10 mouse cellular contexts compared by ENCODE assay signal in the genomic region with DNA sequence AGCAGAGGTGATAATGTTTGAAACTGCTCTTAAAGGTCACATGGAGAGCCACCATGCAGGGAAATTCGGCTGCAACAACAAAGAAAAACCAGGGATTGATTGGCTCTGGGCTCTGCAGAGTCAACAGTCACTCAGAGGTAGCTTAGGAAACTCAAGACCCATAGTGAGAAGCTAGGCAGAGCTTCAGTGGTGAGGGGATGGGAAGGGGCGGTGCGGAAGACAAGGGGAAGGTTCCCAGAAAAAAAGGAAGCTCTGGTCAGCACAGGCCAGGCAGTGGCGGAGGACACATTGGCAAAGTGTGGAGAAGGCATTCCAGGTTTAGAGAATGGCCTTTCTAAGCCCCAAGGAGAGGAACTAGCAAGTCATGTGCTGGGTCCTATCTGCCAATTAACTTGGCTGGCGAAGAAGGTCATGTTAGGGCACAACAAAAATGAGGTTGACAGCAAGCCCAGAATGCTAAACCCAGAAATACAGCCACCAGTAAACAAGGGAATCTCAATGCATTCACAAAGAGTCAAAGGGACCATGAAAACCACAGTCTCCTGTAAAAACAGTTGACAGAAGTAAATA. TPM values are rescaled to one million over a fixed set of nuclear protein-coding genes. Genes with fewer than 3 reads are reported as not detected.
DNase-seq lines count a peak whose midpoint lies in the region; ATAC-seq lines count a peak whose summit lies in the region.
"Had no signal": no experiment of that assay in that cellular context is flagged by ENCODE, and none has a peak within 500 bp of the region (broad histone marks: within the 10 kb centered on the region; RNA-seq: fewer than 3 reads in every experiment).

No protein-coding gene starts in this region.

- no peaks in the 10 kb centered on the region for H3K27me3 ChIP-seq in lung, embryonic 15.5 days
- H3K27me3 ChIP-seq: embryonic facial prominence, embryonic 13.5 days had no signal

- no peaks in the 10 kb centered on the region for H3K9me3 ChIP-seq in lung, embryonic 15.5 days
- H3K9me3 ChIP-seq: embryonic facial prominence, embryonic 13.5 days had no signal

- no peak overlapping the region for H3K4me3 ChIP-seq in lung, embryonic 15.5 days
- H3K4me3 ChIP-seq: embryonic facial prominence, embryonic 13.5 days had no signal

- peak; percentile 30 for DNase-seq in gastrocnemius, postnatal 14 days
- no peak for DNase-seq in gastrocnemius, postnatal 36 days
- DNase-seq in lung, adult 18-20 months: no peak
- peak; percentile 36 for DNase-seq in cerebellum, adult 9-11 months
- peak; percentile 32 to 36 for DNase-seq in heart, postnatal 36 days
- DNase-seq in embryo, embryonic 9.5 days (ENCODE audit: extremely low spot score): no peak
- DNase-seq in left cerebral cortex, adult 18-20 months (ENCODE audit: low spot score in 2 of 2): no peak

- peak; percentile 23; the same call in 1 of the 2 replicates for ATAC-seq in lung, embryonic 15.5 days (ENCODE audit: borderline replicate concordance, extremely low read depth, low FRiP score, low TSS enrichment)
- ATAC-seq: intestine, postnatal 0 days had no signal

- no peak overlapping the region for H3K27ac ChIP-seq in lung, embryonic 15.5 days
- H3K27ac ChIP-seq: embryonic facial prominence, embryonic 13.5 days had no signal

- no peaks in the 10 kb centered on the region for H3K36me3 ChIP-seq in lung, embryonic 15.5 days
- H3K36me3 ChIP-seq: embryonic facial prominence, embryonic 13.5 days had no signal

- 63% methylated on average over 5 of the region's 5 CpGs for WGBS in lung, embryonic 15.5 days

- no peak overlapping the region for H3K9ac ChIP-seq in lung, embryonic 15.5 days
- H3K9ac ChIP-seq: embryonic facial prominence, embryonic 13.5 days had no signal

- H3K4me1 ChIP-seq in lung, embryonic 15.5 days: no peaks in the 10 kb centered on the region
- H3K4me1 ChIP-seq: embryonic facial prominence, embryonic 13.5 days had no signal

- intact Hi-C loops in gastrocnemius, postnatal 14 days (cut with DNase I; ENCODE audit: low total_unique reads): no loop called here
- intact Hi-C loops in gastrocnemius, postnatal 36 days (cut with DNase I): no loop called here
- intact Hi-C loops in heart, postnatal 36 days (cut with DNase I): no loop called here

- no peak overlapping the region for H3K4me2 ChIP-seq in lung, embryonic 15.5 days
- H3K4me2 ChIP-seq: embryonic facial prominence, embryonic 13.5 days had no signal

RNA-seq across cellular contexts. Expression of gene Larp7, which starts 25.6 kb away (rescaled TPM):
- 10 to 100 TPM; 10.8 to 12.3 TPM for total RNA-seq in gastrocnemius, postnatal 14 days (2021)
- 1 to 10 TPM; 7.0 to 8.0 TPM for total RNA-seq in gastrocnemius, postnatal 36 days (2021)
- 59.2 and 62.0 TPM in 2 replicates for polyA plus RNA-seq in lung, embryonic 15.5 days (2015; fragmentation: Nextera tagmentation; extraction: Ambion mirVana)
- 10 to 100 TPM; 19.9 to 22.6 TPM for total RNA-seq in heart, postnatal 36 days (2021)
- 10 to 100 TPM; 18.0 to 19.4 TPM for total RNA-seq in left cerebral cortex, adult 18-20 months (2021)

RNA-seq across cellular contexts. Expression of gene Zgrf1, which starts 25.7 kb away (rescaled TPM):
- total RNA-seq in gastrocnemius, postnatal 14 days (2021): 1 to 10 TPM in 1 of 2 experiments, under 1 TPM in 1; 1.00 to 1.4 TPM
- total RNA-seq in gastrocnemius, postnatal 36 days (2021): under 1 TPM; 0.59 to 0.64 TPM
- polyA plus RNA-seq in lung, embryonic 15.5 days (2015; fragmentation: Nextera tagmentation; extraction: Ambion mirVana): 8.3 and 9.5 TPM in 2 replicates
- under 1 TPM; 0.68 to 0.89 TPM for total RNA-seq in heart, postnatal 36 days (2021)
- total RNA-seq in left cerebral cortex, adult 18-20 months (2021): 1 to 10 TPM; 2.9 to 3.7 TPM

RNA-seq across cellular contexts. Expression of gene Ank2, which starts 28.4 kb away (rescaled TPM):
- 100 to 1,000 TPM in 1 of 2 experiments, 10 to 100 TPM in 1; 98.1 to 119 TPM for total RNA-seq in gastrocnemius, postnatal 14 days (2021)
- 100 to 1,000 TPM; 108 to 109 TPM for total RNA-seq in gastrocnemius, postnatal 36 days (2021)
- polyA plus RNA-seq in lung, embryonic 15.5 days (2015; fragmentation: Nextera tagmentation; extraction: Ambion mirVana): 11.5 and 13.4 TPM in 2 replicates
- total RNA-seq in heart, postnatal 36 days (2021): 100 to 1,000 TPM; 334 to 351 TPM
- 100 to 1,000 TPM; 787 to 814 TPM for total RNA-seq in left cerebral cortex, adult 18-20 months (2021)

Comparison
In these comparisons a context has a peak if more than half of its experiments do, and no peak if none do; other contexts are left out.
1. DNase-seq: peak in gastrocnemius, postnatal 14 days (single experiment), cerebellum, adult 9-11 months (single experiment) and heart, postnatal 36 days (2 of 2); none in gastrocnemius, postnatal 36 days (0 of 2), lung, adult 18-20 months (0 of 2), embryo, embryonic 9.5 days (single experiment) and left cerebral cortex, adult 18-20 months (0 of 2).